ENCODE assay signal across 17 mouse cellular contexts in the genomic region with DNA sequence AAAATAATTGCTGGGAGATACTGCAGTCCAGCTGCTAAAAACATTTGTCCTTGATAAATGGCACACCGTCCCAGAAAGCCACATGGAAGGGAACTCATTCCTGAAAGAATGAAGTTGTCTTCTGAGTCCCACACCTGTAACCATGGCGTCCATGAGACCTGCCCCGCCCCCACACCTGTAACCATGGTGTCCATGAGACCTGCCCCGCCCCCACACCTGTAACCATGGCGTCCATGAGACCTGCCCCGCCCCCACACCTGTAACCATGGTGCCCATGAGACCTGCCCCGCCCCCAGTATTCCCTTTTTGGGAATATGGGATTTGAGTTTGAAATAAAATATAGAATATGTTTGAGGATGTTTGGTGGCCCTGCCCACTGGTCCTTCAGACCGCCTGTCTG.
"Had no signal": no experiment of that assay in that cellular context is flagged by ENCODE, and none has a peak within 500 bp of the region (broad histone marks: within the 10 kb centered on the region; RNA-seq: fewer than 3 reads in every experiment).

No protein-coding gene starts in this region.

- H3K27me3 ChIP-seq: lung, embryonic 15.5 days; midbrain, embryonic 12.5 days; neural tube, embryonic 13.5 days; neural tube, embryonic 15.5 days had no signal

- H3K4me3 ChIP-seq: lung, embryonic 15.5 days; midbrain, embryonic 10.5 days; midbrain, embryonic 12.5 days; myocyte; neural tube, embryonic 13.5 days; neural tube, embryonic 15.5 days had no signal

- H3K9me3 ChIP-seq: lung, embryonic 15.5 days had no signal

- H3K27ac ChIP-seq: liver, embryonic 14.5 days; lung, embryonic 15.5 days; midbrain, embryonic 10.5 days; midbrain, embryonic 12.5 days; neural tube, embryonic 13.5 days; neural tube, embryonic 15.5 days had no signal

- DNase-seq: lung, adult 18-20 months; lung, postnatal 4 days; midbrain, embryonic 14.5 days; retina, postnatal 1 day; right cerebral cortex, adult 18-20 months; right cerebral cortex, postnatal 25 days; right cerebral cortex, postnatal 4 days; spleen, adult 18-20 months; thymus, adult 2 months; thymus, postnatal 25 days had no signal

- H3K36me3 ChIP-seq: lung, embryonic 15.5 days; midbrain, embryonic 12.5 days had no signal

- H3K4me1 ChIP-seq: lung, embryonic 15.5 days; midbrain, embryonic 10.5 days; midbrain, embryonic 12.5 days; neural tube, embryonic 13.5 days; neural tube, embryonic 15.5 days had no signal
